Mouse (Mus musculus) heart, postnatal 25 days (tissue): ENCODE results near the gene Onecut1. TPM values are rescaled to one million over a fixed set of nuclear protein-coding genes. Genes with fewer than 3 reads are reported as not detected.

Experiments
- DNase-seq: peaks from one replicate; pipeline ENCODE4 v3.0.0; 2022; ENCODE audit warnings: low spot score
- intact Hi-C: fragments of 180-260 bp; cut with DNase I; formaldehyde crosslinking; loops from one replicate; pipeline ENCODE4 v1.15.1; 2025
- total RNA-seq, 2 experiments: library from RNA; stranded (reverse); gene quantifications; 2 replicates each; pipeline ENCODE4 v1.2.3; 2021

The Onecut1 gene
- total RNA-seq, 2 experiments from 2014 or later, result not detected

DNA sequence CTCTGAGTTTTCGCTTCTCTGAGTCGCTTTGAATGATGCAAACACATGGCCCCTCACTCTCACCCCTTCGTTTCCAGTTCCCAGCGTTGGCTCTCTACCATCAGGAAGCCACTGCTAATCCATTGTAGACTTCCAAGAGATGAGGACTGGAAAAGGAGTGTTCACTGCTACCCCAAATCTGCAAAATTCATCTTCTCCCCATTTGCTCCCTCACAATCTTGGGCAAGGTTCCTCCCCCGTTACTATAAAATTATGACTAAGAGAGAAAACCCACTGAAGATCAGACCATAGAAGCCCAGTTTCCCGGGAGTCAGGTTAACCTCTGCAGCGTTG, 4.2 kb upstream of the Onecut1 start:
- no peak for DNase-seq
- intact Hi-C loops, result no loop called here

DNA sequence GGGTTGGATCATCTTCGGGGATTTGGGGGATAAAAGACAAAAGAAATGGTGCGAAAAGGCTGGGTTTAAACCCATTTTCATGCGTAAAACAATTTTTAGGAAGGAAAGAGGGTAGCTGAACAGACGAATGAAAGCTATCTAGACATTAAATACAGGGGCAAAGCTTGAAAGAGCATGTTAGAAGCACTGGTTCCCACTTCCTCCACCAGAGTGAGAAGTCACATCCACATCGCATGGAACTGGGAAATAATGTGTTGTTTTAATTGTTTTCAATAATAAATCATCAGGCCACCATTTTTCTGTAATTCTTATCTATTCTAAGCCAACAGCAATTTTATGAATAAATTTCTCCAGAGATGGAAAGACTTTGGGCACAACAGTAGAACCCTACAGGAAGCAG, 3.6 kb upstream of the Onecut1 start:
- intact Hi-C loops, result no loop called here
- no peak for DNase-seq

DNA sequence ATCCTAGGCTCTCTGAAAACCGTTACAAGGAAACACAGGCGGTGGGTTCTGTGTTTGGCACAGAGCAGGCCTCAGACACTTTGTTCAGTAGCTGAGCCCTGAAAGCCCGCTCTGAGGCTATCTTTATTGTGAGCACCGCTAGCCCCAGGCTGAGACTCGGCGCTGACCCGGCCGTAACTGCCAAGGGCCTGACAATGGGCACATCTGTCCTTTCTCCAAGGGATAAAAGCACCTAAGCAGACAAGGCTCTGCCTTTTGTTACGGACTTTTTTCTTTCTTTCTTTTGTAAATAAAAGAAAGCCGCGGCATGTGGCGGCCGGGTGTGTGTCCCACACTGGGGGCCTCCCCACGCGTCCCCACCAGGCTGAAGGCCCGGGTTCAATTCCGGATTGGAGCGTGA, 1.3 kb upstream of the Onecut1 start:
- intact Hi-C loops, result loop anchor here (10.0 kb wide), 1 partner anchor 316 kb away; no protein-coding TSS in a partner anchor
- no peak for DNase-seq

DNA sequence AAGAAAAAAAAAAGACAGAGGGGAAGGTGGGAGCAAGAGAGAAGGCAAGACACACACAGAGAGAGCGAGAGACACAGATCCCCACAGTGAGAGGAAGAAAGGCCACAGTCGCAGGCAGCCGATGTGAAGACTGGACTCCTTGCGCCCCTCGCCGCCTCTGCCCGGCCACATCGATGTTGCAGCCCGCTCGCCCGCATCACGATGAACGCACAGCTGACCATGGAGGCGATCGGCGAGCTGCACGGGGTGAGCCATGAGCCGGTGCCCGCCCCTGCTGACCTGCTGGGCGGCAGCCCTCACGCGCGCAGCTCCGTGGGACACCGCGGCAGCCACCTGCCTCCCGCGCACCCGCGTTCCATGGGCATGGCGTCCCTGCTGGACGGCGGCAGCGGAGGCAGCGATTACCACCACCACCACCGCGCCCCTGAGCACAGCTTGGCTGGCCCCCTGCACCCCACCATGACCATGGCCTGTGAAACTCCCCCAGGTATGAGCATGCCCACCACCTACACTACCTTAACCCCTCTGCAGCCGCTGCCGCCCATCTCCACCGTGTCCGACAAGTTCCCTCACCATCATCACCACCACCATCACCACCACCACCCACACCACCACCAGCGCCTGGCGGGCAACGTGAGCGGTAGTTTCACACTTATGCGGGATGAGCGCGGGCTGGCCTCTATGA, 517 bp downstream of the Onecut1 start:
- no peak for DNase-seq
- intact Hi-C loops, result loop anchor here (10.0 kb wide), 1 partner anchor 317 kb away; no protein-coding TSS in a partner anchor

DNA sequence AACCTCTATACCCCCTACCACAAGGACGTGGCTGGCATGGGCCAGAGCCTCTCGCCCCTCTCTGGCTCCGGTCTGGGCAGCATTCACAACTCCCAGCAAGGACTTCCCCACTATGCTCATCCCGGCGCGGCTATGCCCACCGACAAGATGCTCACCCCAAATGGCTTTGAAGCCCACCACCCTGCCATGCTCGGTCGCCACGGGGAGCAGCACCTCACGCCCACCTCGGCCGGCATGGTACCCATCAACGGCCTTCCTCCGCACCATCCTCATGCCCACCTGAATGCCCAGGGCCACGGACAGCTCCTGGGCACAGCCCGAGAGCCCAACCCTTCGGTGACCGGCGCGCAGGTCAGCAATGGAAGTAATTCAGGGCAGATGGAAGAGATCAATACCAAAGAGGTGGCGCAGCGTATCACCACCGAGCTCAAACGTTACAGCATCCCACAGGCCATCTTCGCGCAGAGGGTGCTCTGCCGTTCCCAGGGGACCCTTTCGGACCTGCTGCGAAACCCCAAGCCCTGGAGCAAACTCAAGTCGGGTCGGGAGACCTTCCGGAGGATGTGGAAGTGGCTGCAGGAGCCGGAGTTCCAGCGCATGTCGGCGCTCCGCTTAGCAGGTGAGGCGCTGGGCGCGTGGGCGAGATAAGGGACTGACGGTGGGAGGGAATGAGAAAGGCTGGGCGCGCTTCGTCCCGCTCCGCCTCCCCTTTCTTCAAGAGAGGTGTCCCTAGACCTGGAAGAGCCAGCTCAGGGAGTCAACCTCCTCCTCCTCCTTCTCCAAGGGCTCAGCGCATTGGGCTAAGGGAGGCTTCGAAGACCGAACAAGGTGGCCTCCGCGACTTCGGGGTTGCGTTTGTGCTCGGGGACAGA, 1.3 kb downstream of the Onecut1 start:
- DNase-seq, result no peak
- intact Hi-C loops, result loop anchor here (10.0 kb wide), 1 partner anchor 318 kb away; no protein-coding TSS in a partner anchor

DNA sequence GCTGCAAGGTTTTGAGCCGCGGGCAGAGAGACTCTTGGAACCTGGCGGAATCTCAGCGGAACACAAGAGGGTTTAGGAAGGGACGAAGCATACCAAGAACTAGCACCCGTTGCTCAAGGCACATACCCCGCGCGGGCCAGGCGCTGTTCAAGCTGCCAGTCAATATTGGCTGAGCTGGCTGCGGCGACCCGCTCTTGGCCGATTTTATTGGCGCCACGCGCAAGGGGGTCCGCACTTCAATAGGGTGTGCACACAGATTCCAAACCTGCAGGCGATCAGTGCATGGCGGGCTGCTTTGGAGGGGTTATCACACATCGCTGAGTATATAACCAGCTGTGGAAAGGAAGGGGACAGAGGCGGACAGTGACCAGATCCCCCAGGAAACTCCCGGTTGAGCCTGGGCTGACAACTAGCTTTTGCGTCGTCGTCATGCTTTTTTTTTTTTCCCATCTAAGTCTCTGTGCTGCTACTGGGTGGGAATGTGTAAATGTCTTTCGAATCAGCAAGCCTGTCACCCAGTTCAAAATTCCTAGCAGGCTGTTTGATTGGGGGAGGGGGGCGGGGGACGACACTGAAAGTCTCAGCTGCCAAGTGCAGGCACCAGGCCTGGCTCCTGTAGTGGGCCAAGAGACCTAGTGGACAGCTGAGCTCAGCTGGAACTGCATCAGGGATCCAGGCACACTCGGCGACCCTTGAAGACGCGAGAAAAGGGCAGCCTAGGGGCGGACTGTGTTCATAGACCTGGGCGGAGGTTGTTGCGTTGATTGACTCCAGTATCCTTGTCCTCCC, 2.1 kb downstream of the Onecut1 start:
- DNase-seq, result no peak
- intact Hi-C loops, result loop anchor here (10.0 kb wide), 1 partner anchor 319 kb away; no protein-coding TSS in a partner anchor

DNA sequence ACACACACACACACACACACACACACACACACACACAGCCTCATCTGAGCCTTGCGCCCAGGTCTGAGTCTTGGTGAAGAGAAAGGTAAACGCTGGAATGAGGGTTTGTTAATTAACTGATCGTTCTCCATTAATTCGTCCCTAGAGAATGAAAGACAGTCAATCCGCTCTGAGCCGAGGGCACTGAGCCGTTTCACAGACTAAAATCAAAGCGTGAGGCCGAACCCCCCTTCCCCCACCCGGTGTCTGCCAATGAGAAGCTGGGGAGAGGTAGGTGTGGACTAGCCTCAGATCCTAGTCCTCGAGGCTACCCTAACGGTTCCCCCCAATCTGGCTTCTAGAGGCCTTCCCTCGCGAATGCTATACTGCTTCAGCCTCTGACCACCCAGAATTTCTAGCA, 2.8 kb downstream of the Onecut1 start:
- intact Hi-C loops, result loop anchor here (10.0 kb wide), 1 partner anchor 320 kb away; no protein-coding TSS in a partner anchor
- no peak for DNase-seq

DNA sequence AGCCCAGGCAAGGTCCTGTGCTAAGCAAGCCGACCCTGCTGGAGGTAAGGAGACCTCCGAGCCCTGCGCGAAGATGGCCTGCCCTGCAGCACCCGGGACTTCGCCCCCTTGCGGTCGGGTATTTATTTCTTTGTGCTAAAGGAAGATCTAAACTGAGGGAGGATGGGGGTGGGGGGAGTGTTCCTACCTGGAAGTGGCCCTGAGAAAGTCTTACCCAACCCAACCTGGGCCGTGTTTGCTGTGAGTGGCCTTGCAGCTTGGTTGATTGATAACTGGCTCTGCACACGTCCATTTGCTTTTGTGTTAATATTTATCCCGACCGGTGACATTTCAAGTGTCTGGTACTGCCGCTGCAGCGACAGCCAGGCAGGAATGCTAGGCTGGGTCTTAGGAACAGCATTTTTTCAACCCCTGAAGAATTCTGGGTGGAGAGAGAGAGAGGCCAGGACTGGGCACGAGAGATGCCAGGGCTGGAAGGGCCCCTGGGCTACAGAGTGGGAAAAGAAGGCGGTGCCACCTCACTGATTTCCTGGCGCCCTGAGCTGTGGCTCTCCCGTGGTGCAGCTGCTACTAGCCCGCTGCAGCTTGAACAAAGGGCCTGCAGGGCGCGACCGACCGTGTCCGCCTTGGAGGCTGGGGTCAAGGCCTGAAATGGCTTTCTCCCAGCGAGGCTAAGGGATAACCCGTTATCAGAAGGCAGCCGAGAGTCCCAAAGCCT, 5.0 kb downstream of the Onecut1 start:
- intact Hi-C loops, result loop anchor here (10.0 kb wide), 1 partner anchor 322 kb away; no protein-coding TSS in a partner anchor
- DNase-seq, result no peak

DNA sequence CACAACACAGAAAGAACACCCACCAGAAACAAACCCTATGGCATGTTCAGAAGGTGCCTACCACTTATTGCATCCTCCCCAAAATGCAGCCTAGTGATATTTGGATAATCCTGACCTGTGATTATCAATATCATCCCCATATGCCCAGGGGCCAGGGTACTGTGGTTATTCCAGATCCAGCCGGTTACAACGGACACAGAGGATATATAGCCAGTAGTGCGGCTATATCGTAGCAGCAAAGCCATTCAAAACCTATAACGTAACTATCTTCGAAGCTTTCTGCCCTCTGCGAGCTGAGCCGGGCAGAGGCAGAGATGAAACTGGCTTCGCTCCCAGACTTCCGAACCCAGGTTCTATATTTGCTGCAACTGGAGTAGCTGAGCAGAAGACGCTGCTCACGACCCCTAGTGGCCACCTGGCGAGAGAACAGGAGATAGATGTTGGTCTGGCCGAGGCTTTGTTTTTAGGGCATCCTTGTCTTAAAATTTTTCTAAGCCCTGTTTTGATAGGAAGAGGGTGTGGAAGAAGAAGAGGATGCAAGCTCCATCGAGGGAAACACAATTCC, 6.0 kb downstream of the Onecut1 start:
- no peak for DNase-seq
- intact Hi-C loops, result loop anchor here (10.0 kb wide), 1 partner anchor 323 kb away; no protein-coding TSS in a partner anchor

DNA sequence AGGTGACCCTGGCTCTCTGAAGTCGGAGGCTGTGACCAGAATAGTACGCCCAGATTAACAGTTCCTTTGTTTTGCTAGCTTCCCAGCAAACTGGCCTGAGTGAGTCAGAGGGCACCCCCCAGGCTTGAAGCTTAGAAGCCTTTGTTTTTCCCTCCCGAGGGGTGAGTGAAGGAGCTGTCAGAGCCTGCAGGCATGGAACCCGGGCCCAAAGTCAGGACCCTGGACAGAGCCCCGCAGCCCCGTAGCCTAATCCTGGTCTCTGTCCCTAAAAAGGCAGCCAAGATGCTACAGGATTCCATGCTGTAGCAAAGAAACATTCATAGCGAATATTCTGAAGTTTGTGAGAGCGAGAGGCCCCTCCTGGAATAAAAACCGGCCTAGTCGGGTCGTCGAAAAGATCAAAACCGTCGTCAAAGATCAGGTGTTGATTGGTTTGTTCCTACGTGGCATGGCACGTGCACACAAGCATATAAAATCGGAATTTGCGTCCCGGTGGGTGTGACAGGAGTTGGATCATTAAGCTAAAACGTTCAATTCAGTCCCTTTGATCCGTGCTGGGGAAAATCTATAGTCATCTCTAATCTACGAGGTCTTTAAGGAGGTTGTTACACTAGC, 6.7 kb downstream of the Onecut1 start:
- DNase-seq, result no peak
- intact Hi-C loops, result loop anchor here (10.0 kb wide), 1 partner anchor 324 kb away; no protein-coding TSS in a partner anchor

DNA sequence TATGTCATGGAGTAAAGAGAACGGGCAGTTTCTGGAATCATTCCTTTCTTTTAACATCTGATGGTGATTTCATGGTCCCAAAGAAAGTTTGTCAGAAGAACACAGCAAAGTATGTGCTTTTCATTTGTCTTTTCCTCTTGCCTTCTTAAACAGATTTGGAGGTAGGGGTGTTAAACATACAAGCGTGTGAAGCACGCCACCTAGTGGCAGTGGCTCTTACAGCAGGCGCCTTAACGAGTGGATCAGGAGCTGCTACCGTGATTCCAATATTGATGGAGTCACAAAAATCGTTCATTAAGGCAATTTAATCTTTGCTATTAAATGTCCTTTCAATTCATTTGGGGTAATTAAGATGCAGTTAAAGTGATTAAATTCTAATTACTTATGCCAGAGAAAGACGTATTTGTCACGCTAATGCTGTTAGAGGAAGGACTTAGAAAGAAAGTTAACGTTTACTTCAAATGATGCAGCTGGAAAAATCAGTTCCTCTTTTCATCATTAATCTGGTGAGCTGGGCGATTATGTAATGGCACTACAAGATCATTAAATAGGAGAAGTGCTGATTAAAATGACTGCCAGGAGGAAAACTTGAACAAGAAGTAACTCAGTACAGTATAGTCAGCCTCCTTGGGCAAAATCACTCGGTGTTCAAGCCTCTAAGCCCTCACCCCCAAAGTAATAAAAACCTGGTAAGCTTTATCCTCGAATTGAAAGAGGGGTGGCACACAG, 9.4 kb downstream of the Onecut1 start:
- intact Hi-C loops, result loop anchor here (1.0 to 2.0 kb wide), 2 partner anchors 585 to 728 kb away; no protein-coding TSS in a partner anchor
- DNase-seq, result no peak

DNA sequence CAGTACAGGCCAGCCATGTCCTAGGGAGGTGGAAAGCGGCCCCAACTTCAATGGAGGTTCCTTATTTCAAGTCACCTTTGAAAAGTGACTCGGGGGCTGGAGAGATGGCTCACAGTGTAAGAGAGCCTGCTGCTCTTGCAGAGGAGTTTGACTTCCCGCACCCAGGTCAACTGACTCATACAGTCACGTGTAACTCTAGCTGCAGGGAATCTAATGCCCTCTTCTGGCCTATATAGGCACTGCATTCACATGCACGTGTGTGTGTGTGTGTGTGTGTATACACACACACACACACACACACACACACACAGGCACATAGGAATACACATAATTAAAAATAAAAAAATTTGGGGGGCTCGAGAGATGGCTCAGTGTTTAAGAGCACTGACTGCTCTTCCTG, 14.6 kb downstream of the Onecut1 start:
- DNase-seq, result no peak
- intact Hi-C loops, result no loop called here

DNA sequence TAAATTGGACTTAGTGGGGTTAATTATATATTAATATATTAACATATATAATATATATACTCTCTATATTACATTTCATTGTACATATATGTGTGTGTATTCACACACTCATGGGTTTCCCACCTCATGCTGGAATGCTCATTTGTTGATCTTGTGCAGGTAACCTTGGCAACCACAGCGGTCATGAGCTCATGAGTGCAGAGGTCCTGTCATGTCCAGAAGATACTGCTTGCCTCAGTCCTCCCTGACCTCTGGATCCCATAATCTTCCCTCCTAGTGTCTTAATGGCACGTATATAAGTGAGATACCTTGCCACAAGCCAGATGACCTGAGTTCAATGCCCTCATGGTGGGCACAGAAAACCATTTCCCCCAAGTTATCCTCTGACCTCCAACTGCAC, 16.0 kb downstream of the Onecut1 start:
- intact Hi-C loops, result no loop called here
- DNase-seq, result no peak

DNA sequence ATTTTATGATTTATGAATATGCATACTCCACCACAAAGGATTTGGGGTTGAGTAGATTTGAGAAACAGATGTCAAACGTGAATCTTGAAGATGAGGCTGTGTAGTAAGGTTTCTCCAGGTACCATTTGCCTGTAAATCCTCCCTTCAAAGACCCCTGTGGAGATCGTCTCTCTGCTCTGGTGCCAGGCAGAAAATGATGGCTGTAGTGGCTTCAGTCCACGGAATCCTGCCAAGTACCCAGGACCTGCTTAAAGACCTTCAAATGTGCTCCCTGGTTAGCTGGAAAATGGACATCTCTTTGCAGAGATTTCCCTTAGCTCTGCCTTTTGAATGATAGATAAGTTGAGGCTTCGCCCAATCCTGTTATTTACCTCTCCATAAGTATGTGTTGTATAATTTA, 26.1 kb downstream of the Onecut1 start:
- intact Hi-C loops, result no loop called here
- no peak for DNase-seq

DNA sequence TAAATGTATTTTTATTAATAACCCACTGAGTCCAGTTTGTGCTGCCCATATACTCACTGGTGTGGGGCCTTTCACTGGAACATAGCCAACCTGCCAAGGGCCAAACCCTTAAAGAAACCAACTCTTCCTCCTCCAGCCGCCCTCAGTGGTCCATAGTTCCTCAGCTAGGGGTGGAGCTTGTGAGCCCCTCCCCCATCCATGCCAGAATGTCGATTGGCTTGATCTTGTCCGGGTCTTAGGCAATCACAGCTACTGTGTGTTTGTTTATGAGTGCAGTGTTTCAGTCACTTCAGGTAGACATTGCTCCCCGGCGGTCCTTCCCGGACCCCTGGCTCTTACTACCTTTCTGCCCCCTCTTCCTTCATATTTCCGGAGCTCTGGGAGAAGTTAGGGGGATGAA, 35.0 kb downstream of the Onecut1 start:
- no peak for DNase-seq
- intact Hi-C loops, result no loop called here

DNA sequence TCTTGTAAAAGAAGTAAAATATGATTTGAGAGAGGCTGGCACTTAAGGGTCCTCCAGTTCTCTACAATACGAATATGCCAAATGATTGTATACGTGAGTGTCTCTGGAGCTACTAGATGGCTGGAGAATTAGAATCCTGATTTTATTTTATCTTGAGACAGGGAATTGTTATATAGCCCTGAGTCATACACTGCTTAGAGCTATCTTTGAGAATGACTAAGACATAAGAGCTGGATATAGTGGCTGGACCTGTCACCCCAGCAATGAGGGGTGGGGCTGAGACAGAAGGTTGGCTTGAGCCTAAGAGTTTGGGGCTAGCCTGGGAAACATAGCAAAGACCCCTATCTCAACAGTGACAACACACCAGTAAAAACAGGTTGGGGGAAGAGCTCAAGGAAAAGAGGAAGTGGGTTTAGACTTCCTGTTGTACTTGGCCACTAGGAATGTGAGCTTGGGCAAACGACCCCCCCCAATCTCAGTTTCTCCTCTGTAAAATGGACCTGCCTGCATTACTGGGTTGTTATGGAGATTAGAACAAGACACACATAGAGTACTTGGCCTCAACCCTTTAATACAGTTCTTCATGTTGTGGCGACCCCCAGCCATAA, 35.8 kb downstream of the Onecut1 start:
- no peak for DNase-seq
- intact Hi-C loops, result no loop called here

DNA sequence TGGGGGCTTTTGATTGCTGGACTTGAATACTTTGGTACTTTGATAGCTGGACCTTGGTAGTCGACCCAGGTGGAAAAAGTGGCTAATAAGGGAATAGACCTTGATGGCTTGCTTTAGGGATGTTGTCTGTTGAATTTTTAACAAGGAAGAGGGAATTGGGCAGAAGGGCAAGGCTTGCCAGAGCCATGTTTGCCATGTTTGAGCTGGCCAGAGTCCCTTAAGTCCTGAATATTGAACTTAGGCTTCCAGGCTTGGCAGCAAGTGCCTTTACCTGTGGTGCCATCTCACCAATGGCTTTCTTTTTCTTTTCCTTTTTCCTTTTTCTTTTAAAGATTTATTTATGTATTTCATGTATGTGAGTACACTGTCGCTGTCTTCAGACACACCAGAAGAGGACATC, 38.4 kb downstream of the Onecut1 start:
- DNase-seq, result no peak
- intact Hi-C loops, result loop anchor here (10.0 kb wide), 2 partner anchors 95 to 295 kb away; no protein-coding TSS in a partner anchor
